Mouse (Mus musculus): ENCODE data around the gene C2cd4b.

DNA sequence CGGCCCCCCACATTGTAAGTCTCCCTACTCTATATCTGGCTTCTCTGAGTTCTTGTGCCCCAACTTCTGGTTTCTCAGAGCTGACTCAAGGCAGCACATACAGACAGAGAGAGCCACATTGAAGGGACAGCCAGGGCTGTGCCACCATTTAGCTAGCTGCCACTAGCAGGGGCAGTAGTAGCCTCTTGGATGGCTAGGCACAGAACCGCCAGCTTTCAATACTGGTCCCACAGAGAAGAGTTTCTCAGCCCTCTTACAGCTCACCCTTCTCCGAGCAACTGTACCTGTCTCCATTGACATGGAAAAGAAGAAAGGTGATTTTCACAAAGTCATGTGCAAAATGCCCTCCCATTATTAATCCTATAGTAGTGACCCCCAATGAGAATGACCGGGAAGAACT, 35.4 kb downstream of the C2cd4b start:
- TF ChIP-seq POLR2A (IDR thresholded peaks at IDR 0.05; ENCODE audit: borderline replicate concordance, control insufficient read depth, low read depth, low read length) (no peak), CTCF (IDR thresholded peaks at IDR 0.05; ENCODE audit: control insufficient read depth, insufficient read depth, low read length) (no peak)

Measured in bone marrow, adult 2 months (tissue).